Mouse (Mus musculus) T-helper 1 cell (primary cell): ENCODE data around the gene Spata17.

ENCODE experiments used
- in situ Hi-C: fragments of 300-600 bp; cut with MboI, MseI; formaldehyde crosslinking; loops from one replicate; pipeline ENCODE4 v1.15.1; 2025; ENCODE audit warnings: high pct_unique_total_duplicates

The Spata17 gene

DNA sequence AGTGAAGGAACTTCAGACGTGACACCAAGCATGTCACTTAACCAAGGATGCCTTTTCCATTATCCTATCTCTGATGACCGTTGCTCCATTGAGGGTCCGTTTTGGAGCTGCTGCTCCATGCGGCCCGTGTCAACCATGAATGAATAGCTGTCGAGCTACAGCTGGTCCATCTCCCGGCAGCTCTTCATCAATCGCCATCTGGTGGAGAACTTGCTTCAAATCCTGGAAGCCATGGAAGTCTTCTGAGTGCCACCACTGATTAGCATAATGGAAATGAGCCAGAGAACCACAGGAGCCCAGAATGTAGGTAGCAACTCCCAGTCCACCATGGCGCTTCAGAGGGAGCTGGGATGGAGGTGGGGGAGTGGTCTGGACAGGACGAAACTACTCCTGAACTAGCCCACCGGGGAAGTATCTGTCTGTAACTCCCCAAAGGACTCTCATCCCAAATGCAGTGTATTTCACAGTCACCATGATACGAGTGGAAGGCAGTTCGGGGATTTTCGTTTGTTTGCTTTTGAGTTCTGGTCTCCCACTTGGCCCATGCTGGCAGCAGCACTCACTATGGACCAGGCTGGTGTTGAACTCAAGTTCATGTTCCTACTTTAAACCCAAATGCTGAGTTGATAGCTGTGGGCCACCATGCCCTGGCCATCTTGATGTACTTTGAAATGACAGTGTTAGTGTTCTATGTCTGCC, 208.9 kb downstream of the Spata17 start:
- in situ Hi-C loops: no loop called here

DNA sequence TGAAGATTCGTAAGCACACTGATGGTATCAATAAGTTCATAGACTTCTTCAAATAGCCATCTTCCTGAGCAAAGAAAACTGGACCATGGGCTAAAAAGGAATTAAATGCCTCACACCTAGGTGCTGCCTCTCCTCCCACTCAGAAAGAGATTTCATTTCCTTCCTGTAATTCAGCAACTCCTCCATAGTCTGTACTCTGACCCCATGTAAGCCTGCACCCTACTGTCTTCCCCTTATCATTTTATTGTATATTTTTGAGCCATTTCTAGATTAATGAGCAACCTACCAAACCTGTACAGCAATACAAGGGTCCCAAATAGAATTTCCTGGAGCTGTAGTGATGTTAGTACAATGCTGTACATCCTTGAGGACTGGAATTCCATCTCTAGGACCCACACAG, 211.0 kb downstream of the Spata17 start:
- in situ Hi-C loops: no loop called here

DNA sequence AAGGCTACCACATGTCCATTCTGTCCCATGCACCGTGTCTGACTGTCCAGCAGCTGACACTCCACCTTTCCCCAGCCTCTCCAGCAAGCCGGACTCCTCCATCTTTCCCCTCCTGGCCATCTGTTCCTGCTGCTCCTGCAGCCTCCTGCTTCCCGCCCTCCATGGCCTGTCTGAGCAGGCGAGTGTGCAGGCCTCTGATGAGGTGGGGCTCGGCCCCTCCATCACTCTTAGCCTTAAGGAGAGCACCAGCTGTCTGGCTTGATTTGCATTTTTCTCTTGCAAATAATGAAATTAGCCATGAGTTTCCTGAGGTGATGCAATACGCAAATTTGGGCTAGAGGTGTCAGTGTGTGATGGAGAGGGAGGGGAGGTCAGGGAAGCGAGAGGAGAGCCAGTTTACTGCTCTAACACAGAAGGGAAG, 211.8 kb downstream of the Spata17 start:
- in situ Hi-C loops: no loop called here

DNA sequence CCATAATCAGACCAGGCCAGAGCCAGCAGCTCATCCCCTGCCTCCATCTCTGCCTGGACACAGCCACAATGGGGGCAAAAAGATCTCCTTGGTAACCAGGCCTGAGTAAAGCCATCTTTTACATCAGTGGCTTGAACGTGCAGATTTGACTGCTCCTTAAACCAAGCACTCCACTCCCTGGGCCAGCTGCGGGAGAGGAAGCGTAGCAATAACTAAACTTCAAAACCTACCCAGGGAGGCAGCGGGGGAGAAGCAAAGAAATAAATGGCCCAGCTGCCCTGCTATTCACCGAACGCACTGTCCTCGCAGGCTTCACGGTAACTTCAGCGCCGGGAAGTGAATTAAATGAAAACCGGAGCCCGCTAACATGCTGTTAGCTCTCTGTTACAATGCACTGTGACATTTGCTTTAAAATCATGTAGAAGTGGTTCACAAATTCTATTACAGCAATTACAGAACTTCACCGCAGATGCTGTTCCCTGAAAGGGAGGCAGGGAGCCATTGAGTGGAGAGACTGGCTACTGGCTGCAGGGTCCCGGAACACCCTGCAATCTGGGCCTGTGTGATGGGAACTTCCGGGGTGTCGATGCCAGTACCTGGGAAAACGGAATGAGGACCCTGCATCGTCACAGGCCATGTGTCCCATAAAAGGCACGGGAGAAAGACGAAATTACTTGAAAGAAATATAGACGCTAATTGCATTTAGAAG, 217.5 kb downstream of the Spata17 start:
- in situ Hi-C loops: no loop called here
